Mouse (Mus musculus): ENCODE results near the gene Xrn1.
"Not testable (repeated sequence)": the region's sequence is repeated elsewhere in the genome, so short reads cannot be mapped to it uniquely, and the experiment has no call there.

Xrn1 gene

DNA sequence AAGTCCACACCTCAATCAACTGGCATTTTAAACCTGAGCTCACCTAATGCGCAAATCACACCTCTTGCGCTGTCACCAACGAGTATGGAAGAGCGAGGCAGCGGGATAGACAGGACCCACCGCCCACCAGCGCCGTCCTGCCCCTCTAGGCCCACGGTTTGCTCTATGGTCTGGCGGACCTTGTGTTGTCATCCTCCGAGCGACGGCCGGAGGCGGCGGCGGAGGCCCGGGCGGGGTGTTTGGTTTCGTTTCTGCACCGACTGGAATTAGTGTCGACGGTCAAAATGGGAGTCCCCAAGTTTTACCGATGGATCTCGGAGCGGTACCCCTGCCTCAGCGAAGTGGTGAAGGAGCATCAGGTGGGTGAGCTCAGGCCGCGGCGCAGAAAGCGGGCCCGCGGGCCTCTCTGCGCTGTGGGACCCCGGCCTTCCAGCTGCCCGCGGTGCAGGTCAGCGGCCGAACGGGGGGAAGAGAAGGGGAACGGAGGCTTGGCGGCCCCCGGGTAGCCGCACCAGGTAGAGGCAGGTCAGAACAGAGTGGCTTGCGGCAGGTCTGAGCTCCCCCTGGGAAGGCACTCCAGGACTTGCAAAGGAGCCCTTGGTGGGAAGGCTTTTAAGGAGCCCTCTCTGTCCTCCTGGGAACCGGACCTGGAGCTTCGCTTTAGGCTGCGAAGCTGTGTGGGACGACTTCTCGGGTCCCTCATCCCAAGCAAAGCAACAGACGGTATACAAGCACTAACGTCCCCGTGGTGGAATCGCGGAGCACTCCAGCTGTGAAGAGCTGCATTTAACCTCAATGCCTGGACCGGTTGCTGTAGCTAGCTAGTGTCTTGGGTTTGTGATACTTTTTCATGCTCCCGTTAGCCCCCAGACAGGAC is at the start of gene Xrn1:
TSS of gene Xrn1 (plus strand) at position 176 of the 877 bp plus-strand sequence.
- in situ Hi-C loops (cut with MboI; ENCODE audit: low pct_unique_long_range_greater_than_20kb in 1 of 2, low sequenced_read_pairs in 2 of 2, unreplicated experiment in 1 of 2) = no loop called here

DNA sequence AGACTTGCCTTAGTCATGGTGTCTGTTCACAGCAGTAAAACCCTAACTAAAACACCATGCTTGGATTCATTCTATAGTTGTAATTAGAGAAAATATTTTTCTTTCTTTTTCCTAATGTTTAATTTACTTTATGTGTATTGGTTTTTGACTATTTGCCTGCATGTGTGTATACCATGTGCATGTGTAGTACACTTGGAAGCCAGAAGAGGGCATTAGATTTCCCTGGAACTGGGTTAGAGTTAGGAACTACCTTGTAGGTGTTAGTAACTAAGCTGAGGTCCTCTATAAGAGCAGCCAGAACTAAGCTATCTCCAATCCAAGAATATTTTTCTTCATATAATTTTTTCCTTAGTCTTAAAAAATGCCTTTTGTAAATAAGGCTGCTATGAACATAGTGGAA is 21.7 kb upstream of the Xrn1 start:
- in situ Hi-C loops (cut with MboI; ENCODE audit: low pct_unique_long_range_greater_than_20kb in 1 of 2, low sequenced_read_pairs in 2 of 2, unreplicated experiment in 1 of 2) = no loop called here

DNA sequence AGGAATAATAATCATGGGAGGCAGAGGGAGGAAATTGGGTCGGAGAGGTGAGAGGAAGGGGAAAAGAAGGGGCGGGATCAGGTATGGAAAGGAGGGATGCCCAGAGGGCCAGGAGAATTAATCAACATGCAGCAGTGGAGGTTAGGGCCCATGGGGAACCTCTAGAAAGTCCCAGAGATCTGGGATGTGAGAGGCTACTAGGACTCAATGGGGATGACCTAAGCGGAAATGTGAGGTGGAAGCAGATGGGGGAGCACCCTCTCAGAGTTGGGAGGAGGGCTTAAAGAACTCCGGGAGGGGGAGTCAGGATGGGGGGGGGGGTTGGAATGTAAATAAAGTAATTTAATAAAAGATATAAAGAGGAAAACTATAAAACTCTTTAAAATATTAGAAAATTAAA is 902 bp upstream of the Xrn1 start:
- in situ Hi-C loops (cut with MboI; ENCODE audit: low pct_unique_long_range_greater_than_20kb in 1 of 2, low sequenced_read_pairs in 2 of 2, unreplicated experiment in 1 of 2) = no loop called here

DNA sequence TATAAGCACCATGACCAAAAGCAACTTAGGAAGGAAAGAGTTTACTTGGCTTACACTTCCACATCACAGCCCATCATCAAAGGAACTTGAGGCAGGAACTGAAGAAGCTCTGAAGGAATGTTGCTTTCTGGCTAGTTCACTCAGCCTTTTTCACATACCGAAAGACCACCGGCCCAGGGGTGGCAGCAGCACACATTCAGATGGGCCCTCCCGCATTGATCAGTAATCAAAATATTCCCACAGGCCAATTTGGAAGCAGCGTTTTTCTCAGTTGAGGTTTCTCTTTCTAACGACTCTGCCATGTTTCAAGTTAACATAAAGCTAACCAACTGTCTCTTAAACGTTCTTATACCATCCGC is 355 bp upstream of the Xrn1 start:
- in situ Hi-C loops (cut with MboI; ENCODE audit: low pct_unique_long_range_greater_than_20kb in 1 of 2, low sequenced_read_pairs in 2 of 2, unreplicated experiment in 1 of 2) = no loop called here

DNA sequence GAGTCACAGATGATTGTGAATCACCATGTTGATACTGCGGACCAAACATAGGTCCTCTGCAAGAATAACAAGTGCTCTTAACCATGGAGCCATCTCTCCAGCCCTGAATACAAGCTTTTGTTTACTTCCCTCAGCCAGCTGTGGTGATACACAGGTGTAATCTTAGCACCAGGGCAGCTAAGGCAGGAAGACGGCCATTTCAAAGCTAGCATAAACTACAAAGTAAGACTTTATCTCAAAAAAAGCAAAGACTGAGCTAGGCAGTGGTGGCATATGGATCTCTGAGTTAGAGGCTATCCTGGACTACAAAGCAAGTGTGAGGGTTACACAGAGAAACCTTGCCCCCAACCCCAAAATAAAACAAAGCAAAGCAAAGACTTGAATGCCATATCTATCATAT is 3.1 kb downstream of the Xrn1 start:
- in situ Hi-C loops (cut with MboI; ENCODE audit: low pct_unique_long_range_greater_than_20kb in 1 of 2, low sequenced_read_pairs in 2 of 2, unreplicated experiment in 1 of 2) = no loop called here

DNA sequence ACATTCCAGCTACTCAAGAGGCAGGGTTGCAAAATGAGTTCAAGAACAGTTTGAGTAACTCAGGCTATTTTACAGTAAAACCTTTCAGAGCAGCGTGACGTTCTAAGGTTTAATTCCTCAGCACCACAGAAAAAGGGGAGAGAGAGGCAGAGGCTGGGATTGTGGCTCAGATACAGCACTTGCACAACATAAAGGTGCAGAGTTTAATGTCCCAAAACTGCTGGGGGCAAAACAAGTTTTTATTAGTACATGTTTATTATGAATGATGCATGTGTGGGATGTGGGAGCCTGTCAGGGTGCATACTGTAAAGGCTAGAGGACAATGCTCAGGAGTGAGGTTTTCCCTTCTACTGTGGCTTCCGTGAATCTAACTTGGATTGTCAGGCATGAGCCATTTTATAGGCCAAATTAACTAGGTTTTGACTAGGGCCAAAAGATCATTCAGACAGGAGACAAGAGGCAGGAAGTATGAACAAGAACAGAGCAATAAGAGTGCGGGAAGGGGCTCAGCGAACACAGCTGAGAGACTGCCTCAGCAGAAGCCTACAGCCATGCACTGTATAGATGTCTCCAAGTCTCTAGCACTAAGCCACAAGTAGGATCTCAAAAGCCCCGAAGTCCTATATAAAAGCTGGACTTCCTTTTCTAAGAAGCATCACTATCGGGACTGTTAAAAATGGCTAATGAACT is 3.6 kb downstream of the Xrn1 start:
- in situ Hi-C loops (cut with MboI; ENCODE audit: low pct_unique_long_range_greater_than_20kb in 1 of 2, low sequenced_read_pairs in 2 of 2, unreplicated experiment in 1 of 2) = no loop called here

DNA sequence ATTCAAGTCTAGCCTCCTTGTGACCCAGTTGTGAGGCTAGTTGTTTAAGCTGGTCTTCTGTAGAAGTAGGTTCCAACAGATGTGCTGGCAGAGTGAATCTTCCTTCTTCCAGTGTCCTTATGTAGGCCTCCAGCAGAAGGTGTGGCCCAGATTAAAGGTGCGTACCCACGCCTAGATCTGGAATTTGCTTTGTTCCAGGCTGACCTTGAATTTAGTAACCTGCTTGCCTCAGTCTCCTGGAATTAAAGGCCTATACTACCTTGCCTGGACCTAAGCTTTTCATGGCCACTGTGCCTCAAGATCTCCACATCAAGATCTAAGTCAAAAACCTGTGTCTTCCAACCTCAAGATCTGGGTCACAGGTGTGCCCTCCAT is 4.2 kb downstream of the Xrn1 start:
- in situ Hi-C loops (cut with MboI; ENCODE audit: low pct_unique_long_range_greater_than_20kb in 1 of 2, low sequenced_read_pairs in 2 of 2, unreplicated experiment in 1 of 2) = not testable (repeated sequence)

DNA sequence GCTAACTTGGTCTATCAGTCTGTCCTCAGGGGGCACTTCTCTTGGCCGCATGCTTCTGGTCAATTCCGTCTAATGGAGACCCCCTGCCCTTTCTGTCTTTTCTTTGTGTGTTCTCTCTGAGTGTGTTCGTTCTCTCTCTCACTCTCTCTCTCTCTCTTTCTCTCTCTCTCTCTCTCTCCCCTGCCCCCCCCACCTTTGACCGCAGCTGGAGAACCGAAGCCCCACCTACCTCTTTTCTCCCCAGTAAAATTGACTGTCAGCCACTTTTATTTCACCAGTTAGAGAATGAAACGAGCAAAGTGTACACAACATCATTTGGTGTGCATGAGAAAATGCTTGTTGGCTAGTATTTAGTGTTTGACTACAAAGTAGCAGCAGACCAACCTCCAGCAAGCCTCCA is 4.7 kb downstream of the Xrn1 start:
- in situ Hi-C loops (cut with MboI; ENCODE audit: low pct_unique_long_range_greater_than_20kb in 1 of 2, low sequenced_read_pairs in 2 of 2, unreplicated experiment in 1 of 2) = no loop called here

DNA sequence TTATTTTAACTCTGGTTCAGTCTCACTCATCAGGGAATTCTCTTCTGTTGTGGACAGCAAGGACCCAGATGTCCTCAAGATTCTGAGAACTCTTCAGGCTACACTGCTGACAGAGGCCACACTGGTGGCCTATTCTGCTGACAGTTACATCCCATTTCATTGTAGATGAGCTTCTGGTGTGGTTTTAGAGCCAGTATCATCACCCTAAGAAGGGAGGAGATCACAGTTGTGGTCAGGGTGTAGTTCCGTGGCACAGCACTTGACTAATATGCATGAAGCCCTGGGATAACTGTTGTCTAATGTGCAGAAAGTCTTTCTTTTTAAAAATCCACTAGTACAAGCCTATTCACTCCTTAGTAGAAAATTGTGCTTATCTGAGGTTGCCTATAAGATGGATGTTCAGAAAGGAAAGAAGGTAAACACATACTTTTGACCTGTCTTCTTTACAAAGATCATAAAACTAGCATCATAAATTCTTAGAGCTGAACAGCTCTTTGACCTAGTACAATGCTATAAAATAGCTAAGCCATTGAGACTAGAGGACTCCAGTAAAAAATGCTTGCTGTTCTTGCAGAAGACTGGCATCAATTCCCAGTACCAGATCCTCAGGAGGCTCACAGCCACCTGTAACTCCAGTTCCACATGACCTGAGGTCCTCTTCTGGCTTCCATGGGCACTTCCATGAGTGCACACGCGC is 5.3 kb downstream of the Xrn1 start:
- in situ Hi-C loops (cut with MboI; ENCODE audit: low pct_unique_long_range_greater_than_20kb in 1 of 2, low sequenced_read_pairs in 2 of 2, unreplicated experiment in 1 of 2) = no loop called here

DNA sequence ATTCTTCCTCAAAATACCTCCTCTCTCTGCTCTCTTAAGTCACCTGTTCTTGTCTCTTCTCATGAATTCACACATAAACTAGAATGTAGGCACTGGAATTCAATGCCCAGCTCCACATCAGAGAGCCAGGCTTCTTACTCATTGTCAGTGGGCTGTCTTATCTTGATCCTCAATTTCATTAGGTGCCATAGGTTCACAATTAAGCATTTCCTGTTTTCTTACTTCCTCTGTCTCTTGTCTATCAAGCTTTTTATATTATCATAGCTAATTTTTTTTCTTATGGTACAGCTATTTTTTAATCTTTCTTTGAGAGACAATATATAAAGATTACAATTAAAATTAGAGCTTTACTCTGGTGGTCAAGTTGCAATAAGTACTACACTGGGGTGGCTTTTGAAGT is 6.5 kb downstream of the Xrn1 start:
- in situ Hi-C loops (cut with MboI; ENCODE audit: low pct_unique_long_range_greater_than_20kb in 1 of 2, low sequenced_read_pairs in 2 of 2, unreplicated experiment in 1 of 2) = no loop called here

DNA sequence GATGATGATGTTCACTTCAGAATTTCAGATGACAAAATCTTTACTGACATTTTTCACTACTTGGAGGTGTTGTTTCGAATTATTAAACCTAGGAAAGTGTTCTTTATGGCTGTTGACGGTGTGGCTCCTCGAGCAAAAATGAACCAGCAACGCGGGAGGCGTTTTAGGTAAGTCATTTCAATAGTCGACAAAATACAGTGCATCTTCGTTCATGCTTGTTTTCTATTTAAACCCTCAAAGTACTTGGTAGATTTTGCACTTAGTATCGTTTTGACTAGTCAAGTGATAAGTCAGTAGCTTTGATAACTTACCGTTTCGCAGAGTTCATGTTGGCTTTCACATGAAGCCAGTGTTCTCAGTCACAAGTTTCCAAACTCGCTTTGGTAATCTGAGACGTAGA is 9.5 kb downstream of the Xrn1 start:
- in situ Hi-C loops (cut with MboI; ENCODE audit: low pct_unique_long_range_greater_than_20kb in 1 of 2, low sequenced_read_pairs in 2 of 2, unreplicated experiment in 1 of 2) = no loop called here

DNA sequence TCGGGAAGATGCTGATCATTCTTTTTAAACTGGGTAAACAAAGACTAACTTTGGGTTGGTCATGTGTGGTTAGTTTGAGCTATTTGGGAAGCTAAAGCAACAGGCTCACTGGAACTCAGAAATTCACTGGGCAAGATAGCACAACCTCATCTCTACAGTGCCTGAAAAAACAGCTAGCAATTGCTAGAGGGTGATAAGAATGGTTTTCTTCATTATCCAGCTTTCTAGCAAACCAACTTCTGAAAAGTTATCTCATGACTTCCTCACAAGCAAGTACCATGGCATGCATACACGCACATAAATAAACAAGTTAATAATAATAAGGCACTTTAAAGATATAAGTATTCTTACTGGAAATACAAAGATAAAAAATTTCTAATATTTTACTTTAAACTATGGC is 23.7 kb downstream of the Xrn1 start:
- in situ Hi-C loops (cut with MboI; ENCODE audit: low pct_unique_long_range_greater_than_20kb in 1 of 2, low sequenced_read_pairs in 2 of 2, unreplicated experiment in 1 of 2) = no loop called here

DNA sequence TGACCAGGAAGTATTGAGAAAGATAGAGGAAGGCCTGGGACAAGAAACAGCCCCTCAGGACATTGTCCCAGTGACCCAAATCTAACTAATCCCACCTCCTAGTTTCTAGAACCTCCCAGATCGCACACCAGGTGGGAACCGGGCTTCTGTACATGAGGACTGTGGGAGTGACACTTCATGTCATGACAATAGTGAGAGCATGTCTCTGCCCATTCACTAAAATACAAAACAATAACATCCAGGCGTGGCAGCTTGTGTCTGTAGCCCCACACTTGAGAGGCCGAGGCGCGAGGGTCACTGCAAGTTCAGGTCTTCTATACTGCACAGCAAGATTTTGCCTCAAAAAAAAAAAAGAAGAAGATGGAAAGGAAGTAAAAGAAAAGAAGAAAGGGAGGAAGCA is 25.3 kb downstream of the Xrn1 start:
- in situ Hi-C loops (cut with MboI; ENCODE audit: low pct_unique_long_range_greater_than_20kb in 1 of 2, low sequenced_read_pairs in 2 of 2, unreplicated experiment in 1 of 2) = no loop called here

DNA sequence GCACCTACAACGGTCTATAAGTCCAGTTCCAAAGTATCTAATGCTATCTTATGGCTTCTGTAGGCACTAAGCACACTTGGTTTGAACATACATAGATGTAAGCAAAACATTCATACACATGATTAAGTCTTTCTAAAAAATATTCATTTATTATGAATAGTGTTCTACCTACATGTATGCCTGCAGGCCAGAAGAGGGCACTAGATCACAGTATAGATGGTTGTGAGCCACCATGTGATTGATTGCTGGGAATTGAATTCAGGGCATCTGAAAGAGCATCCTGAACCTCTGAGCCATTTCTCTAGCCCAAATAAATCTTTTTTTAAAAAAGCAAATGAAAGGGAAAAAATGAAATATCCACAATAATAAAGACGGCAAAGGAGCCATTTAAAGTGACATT is 37.7 kb downstream of the Xrn1 start:
- in situ Hi-C loops (cut with MboI; ENCODE audit: low pct_unique_long_range_greater_than_20kb in 1 of 2, low sequenced_read_pairs in 2 of 2, unreplicated experiment in 1 of 2) = no loop called here

DNA sequence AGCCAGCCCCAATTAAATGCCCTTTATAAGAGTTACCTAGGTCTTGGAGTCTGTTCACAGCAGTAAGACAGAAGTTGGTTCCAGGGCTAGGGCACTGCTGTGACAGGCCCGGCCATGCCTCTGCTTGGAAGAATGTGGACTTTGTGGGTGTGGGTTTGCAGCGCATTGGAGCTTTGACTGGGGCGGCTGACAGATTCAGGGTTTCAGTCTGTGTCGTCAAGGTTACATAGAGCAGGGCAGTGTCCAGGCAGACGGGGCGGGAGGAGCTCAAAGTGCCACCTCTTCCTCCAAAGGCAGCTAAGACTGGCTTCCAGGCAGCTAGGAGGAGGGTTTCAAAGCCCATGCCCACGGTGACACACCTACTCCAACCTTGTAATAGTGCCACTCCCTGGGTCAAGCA is 49.9 kb downstream of the Xrn1 start:
- in situ Hi-C loops (cut with MboI; ENCODE audit: low pct_unique_long_range_greater_than_20kb in 1 of 2, low sequenced_read_pairs in 2 of 2, unreplicated experiment in 1 of 2) = no loop called here

DNA sequence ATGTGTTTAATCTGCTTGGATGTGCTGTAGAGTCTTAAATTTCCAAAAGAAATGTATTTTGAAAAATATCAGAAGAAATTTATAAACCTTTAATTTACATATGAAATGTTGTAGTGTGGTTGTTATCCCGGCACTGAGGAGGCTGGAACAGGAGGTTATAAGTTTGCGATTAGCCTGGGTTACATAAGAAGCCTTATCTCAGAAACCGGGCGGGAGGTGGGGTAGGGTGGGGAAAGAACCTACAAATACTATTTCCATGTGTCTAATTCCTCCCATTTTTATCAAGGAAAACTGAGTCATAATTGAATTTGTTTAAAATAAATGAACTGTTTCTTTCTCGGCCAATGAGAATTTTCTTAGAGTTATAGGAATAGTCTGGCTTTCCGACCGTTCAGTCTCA is 56.1 kb downstream of the Xrn1 start:
- in situ Hi-C loops (cut with MboI; ENCODE audit: low pct_unique_long_range_greater_than_20kb in 1 of 2, low sequenced_read_pairs in 2 of 2, unreplicated experiment in 1 of 2) = no loop called here

DNA sequence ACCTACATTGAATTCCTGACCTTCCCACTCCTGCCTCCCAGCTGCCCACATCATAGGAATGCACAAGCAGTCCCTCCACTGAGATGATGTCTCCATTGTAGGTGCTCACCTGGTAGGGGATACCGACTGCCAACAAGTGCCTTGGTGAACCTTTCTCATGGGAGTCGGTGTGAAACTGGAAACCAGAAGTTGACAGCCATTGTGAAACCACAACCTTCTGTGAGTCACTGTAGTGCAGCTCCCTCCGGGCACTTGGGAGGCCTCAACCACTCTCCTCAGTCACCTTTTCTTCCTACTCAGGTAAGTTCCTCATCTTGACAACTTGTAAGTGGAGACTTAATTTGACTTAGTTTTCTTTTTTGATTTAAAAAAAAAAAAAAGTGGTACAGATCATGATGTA is 69.4 kb downstream of the Xrn1 start:
- in situ Hi-C loops (cut with MboI; ENCODE audit: low pct_unique_long_range_greater_than_20kb in 1 of 2, low sequenced_read_pairs in 2 of 2, unreplicated experiment in 1 of 2) = no loop called here

DNA sequence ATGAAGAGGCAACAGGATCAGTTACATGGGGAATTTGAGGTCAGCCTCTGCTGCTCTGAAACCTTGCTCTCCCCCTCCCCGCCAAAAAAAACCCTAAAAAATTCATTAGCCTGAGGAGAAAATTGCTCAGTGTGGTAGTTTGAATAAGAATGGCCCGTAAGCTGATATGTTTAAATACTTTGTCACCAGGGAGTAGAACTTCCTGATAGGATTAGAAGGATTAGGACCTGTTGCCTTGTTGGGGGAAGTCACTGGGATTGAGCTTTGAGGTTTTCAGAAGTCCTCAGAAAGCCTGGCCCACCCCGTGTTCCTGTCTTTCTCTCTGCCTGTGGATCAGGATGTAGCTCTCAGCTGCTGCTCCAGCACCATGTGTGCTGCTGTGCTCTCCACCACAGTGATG is 73.4 kb downstream of the Xrn1 start:
- in situ Hi-C loops (cut with MboI; ENCODE audit: low pct_unique_long_range_greater_than_20kb in 1 of 2, low sequenced_read_pairs in 2 of 2, unreplicated experiment in 1 of 2) = no loop called here

DNA sequence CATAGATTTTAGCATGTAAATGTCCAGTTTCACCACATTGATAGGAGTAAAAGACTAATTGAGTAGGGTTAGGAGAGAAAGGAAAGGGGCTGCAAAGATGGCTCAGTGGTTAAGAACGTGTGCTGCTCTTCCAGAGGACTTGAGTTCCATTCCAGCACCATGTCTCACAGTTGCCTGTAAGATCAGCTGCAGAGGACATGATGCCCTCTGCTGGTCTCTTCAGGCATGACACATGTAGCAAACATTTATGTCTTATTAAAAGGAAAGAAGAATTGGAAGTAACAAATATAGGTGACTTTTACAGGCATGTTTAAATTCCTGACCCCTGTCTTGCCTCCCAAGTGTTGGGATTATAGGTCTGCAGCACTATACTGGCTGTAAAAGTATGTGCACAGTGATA is 74.3 kb downstream of the Xrn1 start:
- in situ Hi-C loops (cut with MboI; ENCODE audit: low pct_unique_long_range_greater_than_20kb in 1 of 2, low sequenced_read_pairs in 2 of 2, unreplicated experiment in 1 of 2) = no loop called here

DNA sequence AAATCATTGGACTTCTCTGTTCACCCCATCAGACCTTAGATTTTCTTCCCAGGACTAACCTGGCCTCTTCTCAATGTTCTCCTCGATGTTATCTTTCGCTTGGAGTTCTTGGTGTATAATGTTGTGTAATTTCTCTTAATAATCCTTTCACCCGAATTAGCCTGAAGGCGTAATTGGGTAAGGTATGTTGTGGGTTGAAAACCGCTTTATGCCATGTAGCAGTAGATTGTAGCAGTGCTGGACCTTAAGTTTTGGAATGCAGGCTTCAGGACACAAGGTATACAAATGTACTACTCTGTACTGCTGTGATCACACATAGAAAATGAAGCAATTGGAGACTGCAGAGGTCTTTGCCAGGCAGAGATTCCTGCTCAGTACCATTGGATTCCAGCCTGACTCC is 75.3 kb downstream of the Xrn1 start:
- in situ Hi-C loops (cut with MboI; ENCODE audit: low pct_unique_long_range_greater_than_20kb in 1 of 2, low sequenced_read_pairs in 2 of 2, unreplicated experiment in 1 of 2) = no loop called here
